Mouse (Mus musculus) NIH3T3 (cell line): ENCODE results near the gene Pigt.

Experiments
- DNase-seq: peaks from one replicate; pipeline ENCODE4 v3.0.0-alpha.2; 2012; ENCODE audit warnings: low read depth

The Pigt gene

GRCm38 (mm10) chr2:164496847-164497690 lies at the start of gene Pigt:
Gene Pigt, plus strand, starts transcription at chr2:164497520.
- DNase-seq, result peak; percentile 88

GRCm38 (mm10) chr2:164448140-164448539 lies 49.2 kb upstream of the Pigt start:
- no peak for DNase-seq

- peak; percentile 36 for DNase-seq
Measured at GRCm38 (mm10) chr2:164448921-164449320, 48.4 kb upstream of the Pigt start.

- no peak for DNase-seq
Measured at GRCm38 (mm10) chr2:164449341-164450042, 47.8 kb upstream of the Pigt start.

GRCm38 (mm10) chr2:164452000-164452676 lies 45.2 kb upstream of the Pigt start:
- peak; percentile 47 for DNase-seq

GRCm38 (mm10) chr2:164453047-164453757 lies 44.1 kb upstream of the Pigt start:
- no peak for DNase-seq

- DNase-seq, result no peak
Measured at GRCm38 (mm10) chr2:164453887-164454500, 43.3 kb upstream of the Pigt start.

- peak; percentile 98 for DNase-seq
Measured at GRCm38 (mm10) chr2:164454846-164455245, 42.5 kb upstream of the Pigt start.

GRCm38 (mm10) chr2:164455421-164456190 lies 41.7 kb upstream of the Pigt start:
- peak; percentile 68 for DNase-seq

- peak; percentile 53 for DNase-seq
Measured at GRCm38 (mm10) chr2:164456413-164456812, 40.9 kb upstream of the Pigt start.

GRCm38 (mm10) chr2:164456864-164457300 lies 40.4 kb upstream of the Pigt start, which contains the start of gene Sys1:
Gene Sys1, plus strand, starts transcription at chr2:164456964.
- peak; percentile 72 for DNase-seq

- no peak for DNase-seq
Measured at GRCm38 (mm10) chr2:164457942-164458341, 39.4 kb upstream of the Pigt start.

- no peak for DNase-seq
Measured at GRCm38 (mm10) chr2:164458535-164458934, 38.8 kb upstream of the Pigt start.

- DNase-seq, result peak; percentile 98
Measured at GRCm38 (mm10) chr2:164460745-164461551, 36.4 kb upstream of the Pigt start, which contains the start of gene Gm20458. Gene Gm20458, plus strand, starts transcription at chr2:164460967.

- no peak for DNase-seq
Measured at GRCm38 (mm10) chr2:164465161-164465560, 32.2 kb upstream of the Pigt start.

- no peak for DNase-seq
Measured at GRCm38 (mm10) chr2:164466787-164467186, 30.5 kb upstream of the Pigt start.

- peak; percentile 73 for DNase-seq
Measured at GRCm38 (mm10) chr2:164470254-164470653, 27.1 kb upstream of the Pigt start.

GRCm38 (mm10) chr2:164473624-164474023 lies 23.7 kb upstream of the Pigt start, which contains the start of gene Trp53tg5:
Gene Trp53tg5, minus strand, starts transcription at chr2:164473724.
- DNase-seq, result no peak

GRCm38 (mm10) chr2:164485681-164486257 lies 11.6 kb upstream of the Pigt start, which contains the start of gene Dbndd2:
Gene Dbndd2, plus strand, starts transcription at chr2:164486106.
- peak; percentile 51 for DNase-seq
